Mouse (Mus musculus) cerebral cortex, adult 2 months (tissue): ENCODE data around the gene Cacna1a.

Experiments used
- WGBS: fragments of 180-500 bp; shearing (Covaris S2); methylation state at CpG from one replicate; pipeline ENCODE4 v1.1.7; 2018; 5-methylcytosine and 5-hydroxymethylcytosine counted together

Gene Cacna1a

DNA sequence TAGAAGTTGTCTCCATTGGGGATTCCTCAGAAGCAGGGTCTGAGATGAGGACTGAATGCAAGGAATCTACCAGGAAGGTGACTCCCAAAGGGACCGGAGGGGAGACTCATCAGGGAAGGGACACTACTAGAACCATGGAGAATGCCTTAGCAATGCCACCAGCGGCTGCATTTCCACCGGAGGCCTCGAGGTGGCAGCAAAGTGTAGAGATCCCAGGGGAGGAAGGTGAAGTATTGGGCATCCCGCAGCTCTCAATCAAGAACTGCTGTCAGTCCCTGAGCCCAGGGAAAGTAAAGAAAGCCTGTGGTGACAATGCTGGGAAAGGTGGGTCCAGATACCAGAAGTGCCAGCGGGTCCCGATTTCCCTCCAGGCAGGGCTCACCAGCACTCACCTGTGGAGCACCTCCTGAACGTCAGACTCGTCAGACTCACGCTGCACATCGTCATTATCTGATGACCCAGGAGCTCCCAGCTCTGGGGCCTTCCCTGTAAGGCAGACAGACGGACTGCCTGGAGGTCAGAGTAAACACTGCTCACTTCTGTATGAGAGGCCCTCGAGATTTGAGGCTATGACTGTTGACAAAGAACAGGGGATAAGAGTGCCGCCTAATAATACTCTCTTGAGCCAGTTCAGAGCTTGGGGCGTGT, 203.9 kb downstream of the Cacna1a start:
- WGBS: 30% methylated on average over 15 of the region's 15 CpGs

DNA sequence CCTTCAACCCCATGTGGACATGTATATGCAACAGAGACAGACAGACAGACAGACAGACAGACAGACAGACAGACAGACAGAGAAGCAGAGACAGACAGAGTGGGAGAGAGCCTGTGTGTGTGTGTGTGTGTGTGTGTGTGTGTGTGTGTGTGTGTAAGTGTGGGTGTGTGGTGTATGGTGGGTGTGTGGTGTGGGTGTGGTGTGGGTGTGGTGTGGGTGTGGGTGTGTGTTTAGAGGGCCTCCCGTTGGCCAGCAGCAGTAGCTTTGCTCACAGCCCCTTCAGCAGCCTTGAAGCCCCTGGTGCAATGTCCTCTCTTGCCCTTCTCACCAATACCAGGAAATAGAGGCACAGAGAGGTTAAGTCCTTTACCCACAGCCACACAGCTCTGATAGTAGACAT, 204.9 kb downstream of the Cacna1a start:
- WGBS: 42% methylated on average over 1 of the region's 1 CpGs

DNA sequence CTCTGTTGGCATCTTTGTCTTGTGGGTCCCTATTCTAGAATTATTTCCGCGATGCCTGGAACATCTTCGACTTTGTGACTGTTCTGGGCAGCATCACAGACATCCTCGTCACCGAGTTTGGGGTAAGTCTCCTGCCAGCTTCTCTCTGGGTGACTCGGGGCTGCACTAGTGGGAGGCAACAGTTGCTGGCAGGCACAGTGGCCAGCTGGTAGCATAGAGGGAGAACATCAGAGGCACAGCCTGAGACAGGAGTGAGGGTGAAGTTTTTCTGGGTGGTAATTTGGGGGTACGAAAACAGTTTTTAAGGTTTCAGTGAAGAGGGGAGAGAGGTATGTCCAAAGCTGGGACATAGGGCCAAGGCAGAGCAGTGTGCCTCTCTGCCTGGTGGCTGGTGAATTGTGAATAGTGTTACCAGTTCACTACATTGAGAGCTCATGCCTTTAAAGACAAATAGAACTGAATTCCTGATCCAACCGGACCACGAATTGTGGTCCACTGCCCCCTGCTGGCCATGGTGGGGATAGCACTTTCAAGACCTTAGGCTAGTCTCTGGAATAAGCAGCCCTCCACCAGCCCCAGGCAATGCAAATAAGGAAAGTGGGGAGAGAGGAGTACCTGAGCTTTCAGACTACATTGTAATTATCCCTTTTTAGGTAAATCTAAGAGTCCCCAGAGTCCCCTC, 206.0 kb downstream of the Cacna1a start:
- WGBS: 36% methylated on average over 9 of the region's 9 CpGs

DNA sequence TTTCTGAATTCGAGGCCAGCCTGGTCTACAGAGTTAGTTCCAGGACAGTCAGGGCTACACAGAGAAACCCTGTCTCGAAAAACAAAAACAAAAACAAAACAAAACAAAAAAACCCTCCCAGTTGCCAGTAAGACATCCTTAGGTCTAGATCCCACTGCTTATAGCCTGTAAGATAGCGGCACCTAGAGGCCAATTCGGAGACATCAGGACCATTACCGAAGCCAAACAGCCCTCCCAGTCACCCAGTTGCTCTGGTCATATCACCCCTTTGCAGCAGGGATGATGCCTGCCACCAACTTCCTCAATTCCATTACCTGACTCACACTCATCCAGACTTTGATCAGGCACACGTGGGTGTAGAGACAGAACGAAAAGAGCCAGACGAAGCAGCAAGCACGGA, 207.4 kb downstream of the Cacna1a start:
- 17% methylated on average over 9 of the region's 9 CpGs for WGBS

DNA sequence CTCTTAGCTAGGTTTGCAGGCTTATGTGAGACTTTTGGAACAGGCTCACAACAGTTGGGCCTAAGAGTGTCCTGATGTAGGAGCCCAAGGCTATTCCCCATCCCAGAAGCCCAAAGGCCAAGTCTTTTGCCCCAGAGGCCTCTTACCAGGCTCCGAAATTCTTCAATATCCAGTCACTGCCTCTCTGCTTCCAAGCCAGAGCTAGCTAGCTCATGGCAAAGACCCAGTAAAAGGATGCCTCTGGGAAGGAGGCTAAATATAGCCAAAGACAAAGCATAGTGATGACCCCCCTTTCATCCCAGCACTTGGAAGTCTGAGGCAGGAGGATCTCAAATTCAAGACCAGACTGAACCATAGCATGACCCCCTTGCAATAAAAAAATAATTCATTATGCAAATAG, 211.2 kb downstream of the Cacna1a start:
- WGBS: 70% methylated on average over 1 of the region's 1 CpGs

DNA sequence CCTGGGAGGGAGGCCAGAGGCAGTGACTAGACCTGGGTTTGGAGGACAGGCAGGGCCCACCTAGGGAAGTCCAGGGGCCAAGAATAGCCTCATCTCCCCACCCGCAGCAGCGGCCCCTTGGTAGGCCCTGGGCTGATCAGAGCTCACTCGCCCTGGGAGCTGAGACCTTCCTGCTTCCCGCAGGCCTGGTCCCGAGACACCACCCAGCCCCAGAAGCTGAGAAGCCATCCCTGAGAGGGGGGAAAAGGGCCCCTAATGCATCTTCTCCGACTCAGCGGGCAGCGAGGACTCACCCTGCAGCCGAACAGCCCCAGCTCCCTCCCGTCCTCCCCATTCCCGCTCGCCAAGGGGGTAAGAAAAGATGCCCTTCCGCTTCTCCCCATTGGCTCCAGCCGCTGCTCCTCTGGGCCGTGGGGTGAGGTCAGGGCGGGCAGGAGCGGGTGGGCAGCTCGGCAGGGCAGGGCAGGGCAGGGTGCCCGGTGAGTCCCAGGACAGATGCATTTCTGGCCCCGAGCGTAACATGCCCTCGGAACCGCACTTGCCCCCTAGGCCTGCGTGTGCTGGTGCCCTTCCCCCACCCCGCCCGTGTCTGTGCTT, 212.2 kb downstream of the Cacna1a start:
- 43% methylated on average over 26 of the region's 26 CpGs for WGBS

DNA sequence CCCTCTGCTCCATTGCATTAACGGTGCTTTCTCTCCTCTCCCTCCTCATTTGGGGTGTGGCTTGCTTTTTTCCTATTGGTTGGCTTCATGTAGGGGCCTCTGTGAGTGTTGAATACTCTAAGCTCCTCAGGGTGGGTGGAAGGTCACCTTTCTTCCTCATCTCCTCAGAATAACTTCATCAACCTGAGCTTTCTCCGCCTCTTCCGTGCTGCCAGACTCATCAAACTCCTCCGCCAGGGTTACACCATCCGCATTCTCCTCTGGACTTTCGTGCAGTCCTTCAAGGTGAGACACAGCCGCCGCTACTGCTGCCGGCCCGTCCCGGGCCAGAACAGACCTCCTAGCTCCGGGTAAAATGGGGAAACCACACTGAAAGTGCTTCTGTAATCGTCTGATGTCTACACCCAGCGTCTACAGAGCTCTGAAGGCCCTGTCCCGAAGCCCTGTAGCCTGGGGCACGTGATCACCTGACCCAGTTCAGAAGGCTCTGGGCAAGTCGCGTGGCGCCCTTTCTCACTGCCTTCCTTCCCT, 213.0 kb downstream of the Cacna1a start:
- 35% methylated on average over 19 of the region's 19 CpGs for WGBS

DNA sequence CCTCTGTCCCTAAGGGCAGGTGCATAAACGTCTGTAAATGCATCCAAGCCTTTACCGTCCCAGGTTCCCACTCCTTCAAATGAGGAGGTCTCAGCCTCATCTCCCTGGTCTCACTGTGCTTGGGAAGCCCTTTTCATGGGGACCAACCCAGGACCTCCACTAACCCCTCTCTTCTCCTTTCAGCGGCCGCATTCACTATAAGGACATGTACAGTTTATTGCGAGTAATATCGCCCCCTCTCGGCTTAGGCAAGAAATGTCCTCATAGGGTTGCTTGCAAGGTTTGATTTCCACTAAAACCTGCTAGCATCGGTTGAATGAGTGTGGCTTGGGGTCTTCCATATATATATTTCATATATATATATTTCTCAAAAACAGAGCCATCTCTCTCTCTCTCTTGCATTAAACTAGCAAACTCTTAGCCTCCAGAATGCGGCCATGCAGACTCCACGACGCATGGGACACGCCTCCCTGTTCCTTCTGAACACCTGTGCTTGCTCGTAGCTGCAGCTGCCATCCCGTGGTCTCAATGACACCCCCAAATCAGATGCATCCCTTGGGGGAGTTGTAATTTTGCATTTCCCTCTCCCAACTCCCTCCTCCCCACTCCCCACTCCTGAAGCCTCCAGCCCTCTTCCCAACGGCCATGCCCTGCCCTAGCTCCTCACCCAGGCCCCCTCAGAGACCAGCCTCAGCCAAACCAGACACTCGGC, 226.4 kb downstream of the Cacna1a start:
- WGBS: 42% methylated on average over 16 of the region's 16 CpGs

DNA sequence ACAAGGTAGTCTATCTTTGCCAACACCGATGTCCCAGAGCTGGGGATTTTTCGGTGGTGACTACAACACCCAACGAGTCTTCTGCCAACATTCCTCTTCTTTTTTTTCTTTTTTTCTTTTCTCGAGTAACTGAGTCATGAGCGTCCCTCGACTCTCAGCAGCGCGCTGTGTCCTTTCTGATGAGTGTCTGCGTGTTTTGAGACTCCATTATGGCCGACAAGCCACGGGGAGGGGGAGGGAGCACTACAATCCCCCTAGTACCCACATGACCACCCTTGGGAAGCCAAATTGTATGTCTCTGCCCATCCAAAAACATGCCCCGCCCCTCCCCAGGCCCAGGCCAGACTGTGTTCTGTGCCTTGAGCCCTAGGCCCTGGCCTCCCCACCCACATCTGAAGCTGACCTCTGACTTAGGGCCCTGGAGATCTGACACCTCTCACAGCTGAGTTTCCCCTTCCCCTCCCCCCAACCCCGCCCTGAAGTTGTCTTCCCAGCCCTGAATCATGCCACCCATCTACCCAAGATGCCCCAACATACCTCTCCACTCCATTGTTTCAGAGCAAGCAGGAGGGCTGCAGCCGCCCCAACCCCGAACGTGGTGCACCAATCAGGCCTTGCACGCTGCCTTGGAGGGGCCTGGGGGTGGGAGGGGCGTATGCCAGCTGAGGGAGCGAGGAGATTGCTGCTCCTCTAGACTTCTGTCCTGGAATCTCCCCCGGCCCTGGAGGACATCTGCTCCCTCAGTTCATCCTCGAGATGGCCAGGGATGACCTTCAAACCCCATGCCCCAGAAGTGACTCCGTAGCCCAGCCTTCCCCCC, 227.6 kb downstream of the Cacna1a start:
- 41% methylated on average over 22 of the region's 22 CpGs for WGBS

DNA sequence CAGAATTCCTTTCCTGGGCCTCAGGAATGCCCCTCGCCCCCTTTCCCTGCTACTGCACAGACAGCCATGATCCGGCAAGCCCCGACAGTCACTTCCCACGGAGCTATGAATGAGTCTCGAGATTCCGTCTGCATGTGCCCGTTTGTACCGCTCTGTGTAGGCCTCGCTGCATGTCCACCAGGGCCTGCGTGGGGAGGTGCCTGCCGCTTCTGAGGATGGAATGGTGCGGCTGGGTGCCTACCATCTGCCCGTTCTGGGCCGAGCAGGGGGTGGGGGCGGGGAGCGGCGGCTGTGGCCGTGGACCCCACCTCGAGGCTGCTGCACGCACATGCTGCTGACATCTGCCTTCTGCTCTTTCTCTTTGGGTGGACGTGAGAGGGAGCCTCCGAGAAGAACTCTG, 228.8 kb downstream of the Cacna1a start:
- WGBS: 36% methylated on average over 22 of the region's 22 CpGs

DNA sequence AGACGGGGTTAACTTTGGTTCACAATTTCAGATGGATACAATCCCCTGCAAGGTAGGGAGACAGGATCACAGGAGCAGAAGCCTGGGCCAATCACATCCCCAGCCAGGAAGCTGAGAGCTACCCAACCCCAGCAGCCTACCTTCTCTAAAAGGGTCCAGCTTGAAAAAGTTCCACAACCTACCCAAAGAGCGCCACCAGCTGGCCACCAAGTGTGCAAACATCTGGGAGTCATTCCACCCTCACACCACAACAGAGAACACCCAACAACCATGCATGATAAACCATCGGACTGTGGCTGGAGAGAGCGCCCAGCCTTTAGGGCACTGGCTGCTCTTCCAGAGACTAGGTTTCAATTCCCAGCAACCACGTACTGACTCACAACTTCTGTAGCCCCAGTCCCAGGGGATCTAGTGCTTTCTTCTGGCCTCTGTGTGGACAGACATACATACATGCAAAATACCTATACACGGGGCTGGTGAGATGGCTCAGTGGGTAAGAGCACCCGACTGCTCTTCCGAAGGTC, 232.9 kb downstream of the Cacna1a start:
- WGBS: 81% methylated on average over 8 of the region's 8 CpGs

DNA sequence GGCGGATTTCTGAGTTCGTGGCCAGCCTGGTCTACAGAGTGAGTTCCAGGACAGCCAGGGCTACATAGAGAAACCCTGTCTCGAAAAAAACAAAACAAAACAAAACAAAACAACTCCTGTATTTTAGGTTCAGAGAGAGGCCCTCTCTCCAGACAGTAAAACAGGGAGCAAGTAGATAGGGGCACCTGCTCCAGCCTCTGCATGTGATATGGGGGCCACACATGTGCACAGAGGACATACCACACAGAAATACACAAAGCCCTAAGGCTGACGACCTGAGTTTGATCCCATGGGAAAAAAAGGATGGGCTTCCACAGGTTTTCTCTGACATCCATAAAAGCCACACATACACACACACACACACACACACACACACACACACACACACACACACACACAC, 235.2 kb downstream of the Cacna1a start:
- WGBS: 81% methylated on average over 4 of the region's 4 CpGs

DNA sequence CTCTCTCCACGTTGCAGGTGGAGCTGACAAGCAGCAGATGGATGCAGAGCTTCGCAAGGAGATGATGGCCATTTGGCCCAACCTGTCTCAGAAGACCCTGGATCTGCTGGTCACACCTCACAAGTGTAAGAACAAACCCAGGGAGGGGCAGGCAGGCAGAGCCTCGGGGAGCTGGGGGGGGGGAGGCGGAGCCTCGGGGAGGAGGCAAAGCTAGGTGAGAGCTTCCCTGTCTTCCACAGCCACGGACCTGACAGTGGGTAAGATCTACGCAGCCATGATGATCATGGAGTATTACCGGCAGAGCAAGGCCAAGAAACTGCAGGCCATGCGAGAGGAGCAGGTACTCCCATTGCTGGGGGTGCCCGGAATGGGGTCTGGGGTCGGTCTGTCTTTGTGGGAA, 241.3 kb downstream of the Cacna1a start:
- WGBS: 81% methylated on average over 11 of the region's 11 CpGs

DNA sequence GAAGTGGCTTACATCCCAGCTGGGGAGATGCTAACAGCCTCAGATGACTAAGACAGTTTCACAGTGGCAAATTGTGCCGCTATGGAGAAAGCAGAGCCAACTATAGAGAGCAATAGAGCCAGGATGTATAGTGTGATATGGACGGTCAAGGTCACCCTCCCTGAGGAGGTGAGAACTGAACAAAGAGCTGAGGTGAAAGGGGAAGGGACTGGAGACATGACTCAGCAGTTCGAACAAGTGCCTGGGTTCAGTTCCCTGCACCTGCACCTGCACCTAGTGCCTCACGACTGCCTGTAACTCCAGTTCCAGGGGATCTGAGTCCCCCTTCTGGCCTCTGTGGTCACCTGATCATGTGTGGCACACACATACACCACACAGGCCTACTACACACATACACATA, 241.9 kb downstream of the Cacna1a start:
- 80% methylated on average over 4 of the region's 4 CpGs for WGBS

DNA sequence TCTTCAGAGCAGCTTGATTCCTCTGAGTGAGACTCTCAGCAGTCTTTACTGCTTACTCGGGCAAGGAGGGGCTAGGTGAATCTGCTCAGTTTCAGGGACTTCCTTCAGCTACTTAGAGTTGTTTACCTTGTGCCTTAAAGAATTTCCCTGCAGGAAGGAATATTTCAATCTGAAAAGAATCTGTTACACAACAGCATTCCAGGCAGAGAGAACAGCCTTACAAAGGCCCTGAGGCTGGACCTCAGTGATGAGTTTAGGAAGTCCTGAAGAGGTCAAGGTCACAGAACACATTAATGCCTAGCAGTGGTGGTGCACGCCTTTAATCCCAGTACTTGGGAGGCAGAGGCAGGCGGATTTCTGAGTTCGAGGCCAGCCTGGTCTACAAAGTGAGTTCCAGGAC, 243.6 kb downstream of the Cacna1a start:
- WGBS: 90% methylated on average over 4 of the region's 4 CpGs

DNA sequence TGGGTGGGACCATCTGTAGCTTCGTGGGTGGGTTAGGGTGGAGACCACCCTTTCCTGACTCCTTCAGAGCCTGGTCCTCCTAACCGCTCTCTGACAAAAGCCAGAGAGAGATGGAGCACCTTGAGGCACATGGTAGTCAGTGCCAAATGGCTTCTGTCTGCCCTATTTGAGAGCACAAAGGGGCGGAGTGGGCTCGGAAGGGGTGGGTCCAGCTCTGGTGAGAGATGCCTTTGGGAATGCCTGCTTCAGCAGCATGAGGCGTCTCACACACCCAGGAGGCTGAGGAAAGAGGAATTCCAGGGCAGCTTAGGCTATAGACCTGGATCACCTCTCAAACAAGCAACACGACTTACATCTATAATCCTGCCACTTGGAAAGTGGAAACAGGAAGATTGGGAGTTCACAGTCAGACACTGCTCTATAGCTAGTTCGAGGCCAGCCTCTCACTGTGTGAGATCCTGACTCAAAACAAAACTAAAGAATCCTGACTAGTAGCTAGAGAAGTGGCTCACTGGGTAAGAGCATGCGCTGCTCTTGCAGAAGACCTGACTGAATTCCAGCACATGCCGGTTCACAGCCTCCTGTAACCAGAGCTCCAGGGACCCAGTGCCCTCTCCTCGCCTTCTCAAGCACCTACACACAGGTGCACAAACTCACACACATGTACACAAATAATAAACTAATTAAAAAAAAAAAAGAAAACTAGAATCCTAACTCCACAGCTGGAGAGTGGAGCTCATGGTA, 245.8 kb downstream of the Cacna1a start:
- WGBS: 55% methylated on average over 10 of the region's 10 CpGs

DNA sequence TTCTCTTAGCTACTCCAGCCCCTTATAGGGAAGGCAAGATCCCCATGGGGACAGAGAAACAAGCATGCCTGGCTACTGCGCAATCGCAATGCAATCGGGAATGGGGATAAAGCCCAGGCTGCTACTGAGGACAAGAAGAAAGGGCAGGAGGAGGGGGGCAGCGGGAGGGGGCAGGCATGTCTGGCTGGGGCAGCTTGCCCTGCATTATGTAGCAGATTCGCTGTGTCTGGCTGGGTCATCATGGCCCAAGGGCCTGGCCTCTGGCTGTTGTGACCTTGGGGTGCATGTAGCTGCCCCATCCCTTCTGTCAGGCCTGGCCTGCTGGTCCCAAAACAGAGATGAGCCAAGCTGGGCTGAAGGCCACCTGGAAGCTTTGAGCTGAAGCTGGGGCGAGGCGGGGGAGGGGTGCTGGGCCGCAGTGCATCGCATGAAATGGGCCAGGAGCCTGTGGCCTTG, 246.6 kb downstream of the Cacna1a start:
- WGBS: 39% methylated on average over 9 of the region's 9 CpGs

DNA sequence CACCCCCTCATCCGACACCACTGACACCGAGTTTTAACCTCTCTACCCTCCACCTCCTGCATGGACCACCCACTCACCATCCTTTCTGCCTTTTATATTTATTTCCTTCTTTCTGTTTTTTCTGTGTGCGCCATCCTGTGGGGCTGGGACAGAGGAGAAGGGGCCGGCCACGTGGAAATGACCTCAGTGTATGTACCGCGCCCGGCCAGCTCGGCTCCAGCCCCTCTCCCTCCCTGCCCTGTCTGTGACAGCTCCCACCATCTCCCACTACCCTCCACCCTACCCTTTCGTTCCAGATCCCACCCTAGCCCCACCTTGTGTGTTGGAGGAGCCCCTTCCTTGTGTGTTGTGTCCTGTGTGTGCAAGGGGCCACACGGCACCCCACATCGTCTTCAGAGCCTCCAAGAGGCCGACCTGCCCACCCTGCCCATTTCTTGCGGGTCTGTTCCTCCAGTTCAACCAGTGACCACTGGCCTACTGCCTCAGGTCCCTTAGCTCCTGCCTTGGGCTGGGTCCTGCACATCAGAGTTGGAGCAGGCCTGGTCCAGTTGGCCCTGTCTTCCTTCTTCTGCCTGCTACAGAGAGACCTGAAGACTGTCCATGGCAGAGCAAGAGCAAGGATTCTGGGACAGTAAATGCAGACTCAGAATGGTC, 247.3 kb downstream of the Cacna1a start:
- 71% methylated on average over 14 of the region's 14 CpGs for WGBS

DNA sequence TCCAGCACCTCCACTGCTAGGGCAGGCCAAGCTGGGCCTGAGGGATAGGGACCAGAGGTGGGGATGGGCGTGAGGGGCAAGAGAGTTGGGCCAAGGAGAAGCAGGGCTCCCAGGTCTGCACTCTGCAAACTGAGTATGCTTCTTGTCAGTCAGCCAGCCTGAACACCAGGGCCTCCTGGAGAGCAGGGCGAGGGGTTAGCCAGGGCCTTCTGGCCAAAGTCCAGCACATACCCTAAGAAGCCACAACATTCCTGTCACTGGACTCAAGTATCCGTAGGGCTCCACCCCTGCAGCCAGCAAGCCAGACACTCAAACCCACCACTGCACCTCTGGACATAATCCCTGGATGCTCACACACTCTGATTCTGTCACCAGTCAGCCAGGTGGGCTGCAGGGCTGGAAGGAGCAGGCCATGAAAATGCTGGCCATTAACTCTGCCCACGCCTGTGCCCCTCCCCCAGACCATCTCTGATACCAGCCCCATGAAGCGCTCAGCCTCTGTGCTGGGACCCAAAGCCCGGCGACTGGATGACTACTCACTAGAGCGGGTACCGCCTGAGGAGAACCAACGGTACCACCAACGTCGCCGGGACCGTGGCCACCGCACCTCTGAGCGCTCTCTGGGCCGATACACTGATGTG, 247.9 kb downstream of the Cacna1a start:
- WGBS: 88% methylated on average over 17 of the region's 17 CpGs
